Mouse (Mus musculus): ENCODE data around the gene Fbxl4. TPM values are rescaled to one million over a fixed set of nuclear protein-coding genes. Genes with fewer than 3 reads are reported as not detected.

The Fbxl4 gene
- total RNA-seq, 2 experiments from 2014 or later: 13.5 to 15.1 TPM

DNA sequence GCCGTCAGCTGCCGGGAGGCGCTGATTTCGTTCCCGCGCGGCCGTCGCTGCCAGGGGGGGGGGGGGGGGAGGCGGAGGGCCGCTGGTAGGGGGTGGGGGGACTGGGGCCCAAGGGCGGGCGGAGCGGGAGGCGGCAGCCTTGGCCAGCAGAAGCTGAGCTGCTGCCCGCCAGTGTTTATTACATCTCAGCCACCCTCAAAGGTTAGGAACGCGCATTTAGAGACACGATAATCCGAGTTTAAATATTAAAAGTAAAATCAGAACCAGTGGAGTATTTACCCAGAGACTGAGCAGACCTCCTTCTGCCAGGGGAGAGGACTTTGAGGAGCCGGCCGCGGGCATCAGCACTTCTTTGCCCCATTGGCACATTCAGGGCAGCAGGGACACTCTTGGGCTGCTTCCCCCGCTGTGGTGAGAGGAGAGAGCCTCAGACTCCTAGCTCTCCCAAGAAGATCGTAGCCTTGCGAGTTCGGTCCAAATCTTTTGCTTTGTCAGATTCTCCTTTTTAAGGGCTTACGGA lies 120.4 kb downstream of the Fbxl4 start:
- peak in 1 of 2 experiments; percentile 27 for DNase-seq

DNA sequence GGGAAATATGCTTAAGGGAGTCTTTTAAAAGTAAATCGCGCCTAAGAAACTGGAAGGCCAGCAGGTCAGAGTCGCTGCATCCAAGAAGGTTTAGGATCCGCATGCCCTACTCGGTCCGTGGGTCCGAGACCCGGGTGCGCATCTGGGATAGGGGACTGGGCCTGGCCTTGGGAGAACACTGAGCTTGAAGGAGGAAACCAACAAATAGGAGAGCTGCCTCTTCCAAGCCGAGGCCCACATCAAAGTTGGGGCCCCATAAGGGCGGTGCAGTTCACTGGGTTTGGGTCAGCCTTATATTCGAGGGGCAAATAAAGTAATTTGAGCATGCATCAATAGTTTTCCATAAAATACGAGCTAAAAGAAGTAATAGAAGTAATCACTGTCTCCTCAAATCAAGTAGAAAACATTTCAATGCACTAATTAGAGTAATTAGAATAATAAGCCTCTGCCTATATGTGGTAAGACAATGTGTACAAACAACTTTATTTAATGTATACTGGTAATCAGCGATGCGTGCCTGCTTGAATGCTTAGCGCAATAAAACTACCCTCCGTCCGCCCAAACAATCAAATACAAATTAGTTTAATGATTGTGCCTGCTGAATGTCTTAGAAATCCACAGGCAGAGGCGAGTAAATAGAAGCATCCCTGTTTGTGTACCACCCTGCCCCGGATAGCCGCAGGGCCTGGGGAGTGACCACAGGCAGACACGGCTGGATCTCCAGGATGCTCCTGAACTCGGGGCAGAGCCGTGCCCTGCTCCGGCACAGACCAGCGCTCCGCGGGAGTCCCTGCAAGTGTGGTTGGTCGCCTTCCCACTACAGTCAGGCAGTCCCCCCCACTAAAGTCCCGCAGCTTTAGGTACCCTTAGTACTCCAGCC lies 121.4 kb downstream of the Fbxl4 start:
- no peak for DNase-seq

DNA sequence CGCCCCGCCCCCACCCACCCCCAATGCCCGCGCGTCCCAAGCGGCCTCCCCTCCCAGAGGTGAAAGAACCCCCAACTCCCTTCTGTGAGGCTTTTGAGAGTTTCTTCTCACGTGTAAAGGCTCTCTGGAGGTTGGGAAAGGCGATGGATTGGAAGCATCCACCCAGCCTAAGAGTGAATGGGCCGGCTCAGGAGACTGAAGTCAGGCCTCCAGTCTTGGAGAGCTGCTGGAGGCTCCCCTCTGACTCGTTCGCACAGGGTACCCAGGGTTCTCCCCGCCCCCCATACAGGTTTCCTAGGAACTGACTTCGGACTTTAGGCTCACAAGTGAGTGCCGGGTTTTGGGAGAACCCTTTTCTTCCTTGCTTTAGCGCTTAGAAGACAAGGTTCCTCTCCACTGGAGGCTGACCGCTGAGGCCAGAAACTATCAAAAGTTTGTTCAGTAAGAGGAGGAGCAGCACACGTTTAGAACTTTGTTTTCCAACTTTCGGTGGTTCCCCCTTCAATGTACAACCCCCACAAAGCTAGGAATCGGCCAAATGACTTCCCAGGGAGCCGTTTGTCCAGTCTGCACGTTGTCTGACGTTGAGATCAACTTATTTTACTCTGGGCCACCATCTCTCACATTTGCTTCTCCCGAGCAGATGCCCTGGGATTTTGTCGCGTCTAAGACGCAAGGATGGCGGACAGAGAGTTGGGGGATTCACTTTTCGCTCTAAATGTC lies 122.2 kb downstream of the Fbxl4 start:
- DNase-seq: no peak

DNA sequence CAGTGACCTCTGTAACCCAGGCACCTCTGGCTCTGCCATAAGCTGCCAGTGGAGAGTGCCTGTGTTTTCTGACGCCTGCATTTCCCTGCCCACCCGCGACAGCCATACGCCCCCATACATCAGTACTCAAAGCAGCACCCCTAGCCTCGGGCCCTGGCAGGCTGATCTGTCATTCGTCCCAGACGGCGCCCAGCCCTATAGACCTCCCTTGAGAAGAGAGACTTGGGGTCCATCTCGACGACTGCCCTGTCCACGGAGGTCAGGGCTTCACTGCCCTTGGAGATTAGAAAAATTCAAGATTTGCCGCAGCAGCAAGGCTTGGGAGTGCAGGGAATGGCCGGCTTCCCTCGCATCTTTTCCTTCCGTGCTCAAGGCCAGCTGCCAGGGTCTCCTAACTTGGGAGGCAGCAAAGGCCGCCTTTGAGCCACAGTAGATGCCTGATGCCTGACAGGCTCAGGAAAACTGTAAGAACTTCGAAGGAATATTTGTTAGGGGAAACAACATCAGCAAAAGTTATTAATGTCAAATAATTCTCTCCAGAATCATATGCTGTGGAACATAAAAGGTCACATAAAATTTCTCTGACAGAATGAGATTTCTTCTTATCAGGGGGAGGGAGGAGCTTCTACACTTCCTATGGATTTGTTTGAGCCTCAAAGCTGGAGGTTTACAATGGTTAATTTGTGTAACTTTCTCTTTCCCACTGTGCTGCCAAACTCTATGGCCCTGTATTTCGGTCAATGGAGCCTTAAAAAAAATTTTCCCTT lies 122.9 kb downstream of the Fbxl4 start:
- no peak for DNase-seq

DNA sequence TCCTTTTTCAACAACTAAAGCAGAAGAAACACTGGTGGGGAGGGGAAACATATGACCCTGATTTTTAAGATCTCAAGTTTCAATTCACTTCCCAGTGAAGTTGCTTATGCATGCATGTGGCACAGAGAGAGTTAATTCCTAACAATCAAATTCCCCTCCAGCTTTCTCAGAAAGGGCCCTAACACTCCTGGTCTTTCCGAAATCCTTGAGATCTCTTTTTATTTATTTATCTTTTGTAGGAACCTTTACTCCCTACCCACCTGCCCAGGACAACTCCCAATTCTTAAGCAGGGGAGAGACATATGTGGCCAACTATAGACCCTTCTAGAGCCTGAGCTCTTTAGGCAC lies 123.5 kb downstream of the Fbxl4 start:
- DNase-seq: no peak

DNA sequence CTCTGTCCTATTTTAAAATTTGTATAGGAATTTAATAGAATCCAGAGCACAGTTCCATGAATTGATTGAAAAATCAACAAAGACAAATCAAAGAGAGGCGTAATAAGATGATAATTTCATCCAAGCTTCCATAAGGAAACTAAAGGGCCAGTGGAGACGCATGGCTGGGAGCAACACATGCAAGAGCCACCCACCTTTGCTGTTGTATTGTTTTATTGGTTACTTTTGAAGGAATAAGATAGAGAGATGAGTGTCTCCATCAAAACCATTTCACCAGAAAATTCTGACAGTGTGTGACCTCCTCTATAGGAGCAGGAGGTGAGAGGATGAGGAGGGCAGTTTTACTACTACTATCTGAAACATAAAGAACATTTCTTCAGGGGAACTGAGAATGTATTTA lies 124.8 kb downstream of the Fbxl4 start:
- DNase-seq: no peak

DNA sequence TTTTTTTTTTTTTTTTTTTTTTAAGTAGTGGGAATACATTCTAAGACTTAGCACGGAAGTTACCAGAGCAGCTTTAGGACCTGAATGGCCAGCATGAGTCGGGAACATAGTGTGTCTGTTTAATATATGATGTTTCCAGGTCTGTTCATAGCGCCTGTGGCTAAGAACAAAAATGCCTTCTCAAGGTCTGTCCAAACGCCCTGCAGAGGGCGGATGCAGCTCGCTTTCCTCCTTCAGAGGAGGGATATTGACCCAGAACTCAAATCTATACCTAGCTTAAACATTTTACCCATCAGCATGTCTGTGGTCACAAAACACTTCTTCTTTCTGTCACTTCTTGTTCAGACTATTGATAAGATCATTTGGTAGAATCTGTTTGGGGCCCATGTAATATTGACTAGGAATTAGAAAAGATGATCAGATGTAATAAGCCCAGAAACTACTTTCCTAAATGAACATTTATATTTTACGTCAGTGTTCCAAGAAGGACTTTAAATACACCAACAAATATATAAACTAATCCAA lies 125.5 kb downstream of the Fbxl4 start:
- no peak for DNase-seq

DNA sequence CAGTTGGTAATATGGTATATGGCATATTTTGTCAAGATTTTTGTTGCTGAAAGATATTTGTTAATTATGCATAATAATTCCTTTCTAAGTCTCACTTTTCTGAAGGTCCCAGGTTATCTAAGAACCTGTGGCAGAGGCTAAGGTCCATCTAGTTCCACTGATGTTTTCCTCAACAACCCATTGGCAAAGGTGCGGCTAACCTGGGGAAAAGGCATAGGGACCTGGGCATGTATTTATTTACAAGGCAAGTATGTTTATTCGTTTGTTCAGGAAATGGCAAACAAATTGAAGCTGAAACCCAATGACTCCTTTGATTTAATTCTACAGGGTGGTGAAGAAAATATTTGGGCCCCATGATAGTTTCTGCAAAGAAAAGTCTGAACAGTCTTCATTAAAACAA lies 126.2 kb downstream of the Fbxl4 start:
- DNase-seq: no peak

Other genes with a start within 250 kb of the Fbxl4 start
- 10 to 100 TPM in 1 of 2 experiments, 1 to 10 TPM in 1; 9.7 to 10.4 TPM for gene Pou3f2, start 130.8 kb downstream of the Fbxl4 start, total RNA-seq (2021)

Data from layer of hippocampus, postnatal 36 days (tissue).